Mouse (Mus musculus): ENCODE data around the gene Edn1.

Edn1 gene

GRCm38 (mm10) chr13:42301161-42301721 is at the start of gene Edn1:
TSS of gene Edn1 (plus strand) at chr13:42301476.
- DNase-seq (ENCODE audit: low spot score): peak; percentile 47

GRCm38 (mm10) chr13:42253821-42254220 is 47.5 kb upstream of the Edn1 start:
- DNase-seq (ENCODE audit: low spot score): no peak

- DNase-seq (ENCODE audit: low spot score): no peak
Observed at GRCm38 (mm10) chr13:42255105-42255504, 46.2 kb upstream of the Edn1 start.

DNA sequence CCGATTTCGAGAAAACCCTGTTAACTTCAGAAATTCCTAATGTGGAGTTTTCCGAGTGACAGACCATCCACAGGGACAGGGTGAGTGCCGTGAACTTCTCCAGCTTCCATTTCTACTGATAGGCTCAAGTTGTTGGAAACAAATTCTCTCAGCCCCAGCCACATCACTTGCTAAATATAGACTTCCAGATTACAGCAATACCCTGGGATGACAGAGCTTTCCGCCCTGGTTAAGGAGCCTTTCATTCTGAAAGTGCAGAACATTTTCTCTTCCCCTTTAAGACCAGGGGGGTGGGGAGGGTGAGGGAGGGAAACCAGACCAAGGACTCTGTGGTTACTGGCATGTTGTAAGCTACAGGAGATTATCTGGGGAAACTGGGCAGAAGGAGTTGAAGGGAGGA is 42.9 kb upstream of the Edn1 start:
- DNase-seq (ENCODE audit: low spot score): no peak

DNA sequence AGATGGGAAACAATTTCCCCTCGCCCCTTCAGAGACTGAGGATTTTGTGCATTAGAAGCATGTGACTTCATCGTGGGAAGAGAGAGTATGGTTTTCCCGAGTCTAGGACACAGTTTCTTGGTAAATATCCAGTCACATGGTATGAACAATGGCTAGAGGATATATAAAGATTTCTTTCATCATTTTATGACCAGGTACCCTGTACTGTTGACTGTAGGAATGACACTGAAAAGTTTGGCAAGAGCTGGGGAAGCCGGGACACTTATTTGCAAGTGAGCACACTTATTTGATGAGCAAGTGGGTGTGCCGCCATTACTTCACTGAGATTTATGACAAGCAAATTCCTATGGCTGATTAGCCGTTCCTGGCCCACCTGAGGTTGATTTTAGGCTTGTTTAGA is 40.6 kb upstream of the Edn1 start:
- DNase-seq (ENCODE audit: low spot score): no peak

- DNase-seq (ENCODE audit: low spot score): no peak
Observed at GRCm38 (mm10) chr13:42270051-42270450, 31.2 kb upstream of the Edn1 start.

DNA sequence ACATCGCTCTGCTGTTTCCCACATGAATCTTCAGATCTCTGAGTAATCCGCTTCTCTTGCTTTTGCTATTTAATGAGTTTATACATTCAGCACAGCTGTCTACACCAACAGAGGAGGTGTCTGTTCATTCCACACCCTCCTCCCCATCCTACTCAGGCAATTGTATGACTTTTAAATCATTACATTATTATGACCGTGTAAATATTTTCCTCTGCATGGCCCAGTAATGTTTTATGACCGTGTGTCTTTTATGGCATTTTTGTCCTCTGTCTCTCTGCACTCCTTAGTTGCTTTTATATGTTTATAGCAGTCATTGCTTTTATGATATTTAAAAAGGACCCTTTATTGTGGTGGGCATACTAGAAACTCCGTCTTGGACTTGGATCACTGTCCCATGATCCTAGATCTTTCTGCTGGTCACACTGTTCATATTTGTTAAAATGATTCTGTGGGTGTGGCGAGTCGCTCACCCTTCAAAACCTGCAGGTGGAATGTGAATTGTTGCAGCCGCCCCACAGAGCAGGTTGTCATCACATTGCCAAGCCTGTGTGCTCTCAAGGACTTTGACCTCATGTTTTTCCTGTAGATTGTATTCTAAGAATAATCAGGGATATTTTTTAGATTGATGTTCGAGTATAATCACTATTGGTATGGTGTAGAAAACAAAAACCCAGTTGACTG is 24.4 kb upstream of the Edn1 start:
- DNase-seq (ENCODE audit: low spot score): no peak

DNA sequence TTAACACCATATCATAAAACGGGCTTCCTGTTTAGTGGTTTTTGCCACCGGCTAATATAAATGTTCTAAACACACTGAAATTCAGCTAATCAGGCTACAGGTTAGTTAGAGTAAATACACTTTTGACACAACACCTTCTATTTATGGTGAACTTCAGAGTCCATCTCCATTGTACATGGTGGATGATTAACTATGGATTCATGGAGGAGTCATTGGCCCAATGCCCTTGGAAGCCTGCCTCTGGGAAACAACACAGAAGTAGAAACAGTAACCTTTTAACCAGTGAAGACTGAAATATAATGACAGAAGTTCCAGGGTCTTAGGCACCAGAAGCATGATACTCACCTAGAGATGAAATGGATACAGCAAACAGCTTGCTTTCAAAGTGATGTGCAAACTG is 23.5 kb upstream of the Edn1 start:
- DNase-seq (ENCODE audit: low spot score): no peak

DNA sequence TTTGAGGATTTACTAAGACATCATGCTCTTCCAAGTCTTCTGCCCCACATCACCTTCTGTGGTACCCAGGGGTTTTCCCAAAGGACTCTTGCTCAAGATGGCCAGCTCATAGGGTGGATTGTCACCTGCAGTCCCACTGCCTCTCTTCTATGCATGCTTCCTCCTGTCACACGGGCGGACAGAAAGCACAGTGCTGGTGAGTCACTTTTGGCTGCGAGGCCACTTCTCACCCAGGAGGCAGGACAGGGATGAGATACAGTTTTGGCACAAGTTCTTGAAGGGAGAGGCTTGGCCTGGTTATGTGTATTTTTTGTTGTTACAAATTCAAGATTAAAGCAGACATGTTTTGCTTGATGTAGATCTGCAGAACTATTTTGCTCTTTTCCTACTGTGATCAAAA is 15.4 kb upstream of the Edn1 start:
- DNase-seq (ENCODE audit: low spot score): peak; percentile 22

DNA sequence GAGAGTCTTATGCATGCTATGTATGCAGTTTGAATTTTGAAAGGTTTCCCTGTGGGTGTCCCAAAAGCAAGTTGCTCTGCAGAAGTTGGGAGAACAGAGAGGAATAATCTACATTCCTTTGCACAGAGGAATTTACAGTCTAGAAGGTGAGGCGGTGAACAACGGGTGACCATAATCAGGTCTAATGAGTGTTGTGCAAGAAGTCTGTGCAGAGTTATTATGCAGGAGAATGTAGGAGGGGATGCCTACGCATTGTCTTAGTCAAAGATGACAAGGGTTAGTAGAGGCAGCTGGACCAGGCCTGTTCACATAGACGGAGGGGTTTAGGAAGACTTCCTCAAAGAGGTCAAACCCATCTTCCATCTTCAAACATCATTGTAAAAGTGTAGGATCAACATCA is 14.5 kb upstream of the Edn1 start:
- DNase-seq (ENCODE audit: low spot score): no peak

DNA sequence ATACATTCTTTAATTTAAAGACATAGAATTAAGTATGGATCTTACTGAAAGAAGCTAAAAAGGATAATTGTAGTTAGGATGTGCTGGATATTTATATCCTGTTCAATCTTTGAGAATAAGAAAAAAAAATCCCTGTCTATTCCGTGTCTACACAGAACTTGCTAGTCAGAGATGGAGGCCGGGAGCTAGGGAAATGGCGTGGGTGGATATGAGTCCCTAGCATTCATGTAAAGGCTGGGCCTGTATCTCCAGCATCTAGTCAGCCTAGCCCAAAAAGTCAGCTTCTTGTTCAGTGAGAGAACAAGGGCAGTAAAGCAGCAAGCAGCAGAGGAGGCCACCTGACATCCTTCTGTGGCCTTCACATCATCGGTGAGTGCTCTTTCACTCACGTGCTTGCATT is 8.7 kb upstream of the Edn1 start:
- no peak for DNase-seq (ENCODE audit: low spot score)

DNA sequence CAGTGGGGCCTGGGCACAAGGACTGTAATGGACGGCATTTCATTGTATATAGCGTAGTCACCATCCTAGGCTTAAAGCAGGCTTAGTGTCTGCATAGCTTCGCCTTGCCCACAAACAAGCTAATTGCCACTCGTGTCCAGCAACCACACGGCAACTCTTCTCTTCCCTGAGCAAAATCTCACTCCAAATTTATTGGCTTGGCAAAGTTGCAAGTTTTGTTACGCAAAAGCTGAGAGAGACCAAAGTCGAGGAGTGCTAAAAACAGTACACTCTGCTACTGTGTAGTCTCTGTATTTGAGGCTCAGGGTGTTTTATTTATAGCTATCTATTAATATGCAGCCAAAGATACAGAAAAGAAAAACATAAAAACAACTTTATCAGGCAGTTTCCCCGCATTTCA is 3.0 kb upstream of the Edn1 start:
- DNase-seq (ENCODE audit: low spot score): no peak

DNA sequence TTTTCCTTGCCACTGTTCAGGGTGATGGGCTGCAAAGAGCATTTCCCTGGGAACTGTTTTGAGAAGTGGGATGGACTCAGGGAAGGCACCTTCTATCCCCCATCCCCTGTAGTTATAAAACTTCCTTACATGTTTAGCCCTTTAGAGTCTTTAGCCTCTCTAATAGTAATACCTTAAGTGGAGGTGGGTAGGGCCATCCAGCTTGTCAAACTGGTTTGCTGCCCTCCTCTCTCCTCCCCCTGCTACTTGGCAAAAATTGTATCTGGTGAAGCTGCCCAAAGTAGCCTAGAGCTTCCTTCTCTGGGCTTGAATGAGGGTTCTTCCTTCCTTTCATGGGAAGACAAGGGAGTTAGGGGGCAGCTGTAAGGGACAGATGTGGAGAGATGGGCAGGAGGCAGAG is 2.5 kb upstream of the Edn1 start:
- DNase-seq (ENCODE audit: low spot score): peak; percentile 62

DNA sequence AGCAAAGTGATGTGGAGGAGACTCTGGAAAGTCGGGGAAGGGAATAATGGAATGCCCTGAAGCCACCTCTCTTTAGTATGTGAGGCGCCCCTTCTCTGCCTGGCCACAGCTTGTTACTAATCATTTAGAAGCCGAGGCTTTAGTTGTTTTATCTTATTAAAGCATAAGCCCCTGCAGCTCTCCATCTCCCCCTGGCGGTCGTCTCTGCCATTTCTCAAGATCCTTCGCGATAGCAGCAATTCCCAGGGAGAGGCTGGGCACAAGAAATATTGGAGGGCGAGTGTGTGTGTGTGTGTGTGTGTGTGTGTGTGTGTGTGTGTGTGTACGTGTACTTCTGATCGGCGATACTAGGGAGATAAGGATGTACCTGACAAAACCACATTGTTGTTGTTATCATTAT is 709 bp upstream of the Edn1 start:
- peak; percentile 89 for DNase-seq (ENCODE audit: low spot score)

DNA sequence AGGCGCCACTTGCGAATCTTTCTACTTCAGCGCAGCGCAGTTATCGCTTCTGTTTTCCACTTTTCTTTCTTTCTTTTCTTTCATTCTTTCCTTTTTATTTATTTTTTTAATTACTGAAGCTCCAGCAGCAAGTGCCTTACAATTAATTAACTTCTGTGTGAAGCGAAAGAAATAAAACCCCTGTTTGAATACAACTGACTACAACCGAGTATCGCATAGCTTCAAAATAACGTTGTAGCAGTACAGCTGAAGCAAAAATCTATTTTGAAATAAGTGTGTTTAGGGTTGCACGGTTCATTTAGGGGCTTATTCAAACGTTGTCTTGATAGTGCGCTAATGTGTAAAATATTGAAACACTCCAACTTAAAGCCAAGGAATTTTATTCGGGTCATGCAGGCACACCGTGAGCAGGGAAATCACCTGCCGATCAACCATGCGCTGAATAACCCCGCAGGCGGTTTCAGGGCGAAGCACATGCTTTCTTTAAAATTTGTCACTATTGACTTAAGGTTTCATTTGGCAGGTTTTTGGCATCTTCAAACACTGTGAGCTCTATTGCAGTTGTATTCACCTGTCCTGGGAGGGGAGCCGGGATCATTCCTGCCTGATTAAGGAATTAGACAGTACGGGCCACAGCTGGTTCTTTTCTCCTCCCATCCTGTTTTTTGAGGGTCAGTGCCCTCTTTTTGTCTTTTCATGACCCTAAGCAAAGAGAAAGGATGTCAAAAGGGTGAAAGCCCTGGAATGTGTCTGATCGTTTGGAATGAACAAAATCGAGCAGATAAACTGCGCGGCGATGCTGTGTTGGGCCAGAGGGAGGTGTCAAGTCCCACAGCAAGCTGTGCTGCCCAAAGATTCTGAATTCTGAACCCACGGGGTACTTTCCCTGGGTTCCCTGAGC is 935 bp downstream of the Edn1 start:
- DNase-seq (ENCODE audit: low spot score): peak; percentile 20

DNA sequence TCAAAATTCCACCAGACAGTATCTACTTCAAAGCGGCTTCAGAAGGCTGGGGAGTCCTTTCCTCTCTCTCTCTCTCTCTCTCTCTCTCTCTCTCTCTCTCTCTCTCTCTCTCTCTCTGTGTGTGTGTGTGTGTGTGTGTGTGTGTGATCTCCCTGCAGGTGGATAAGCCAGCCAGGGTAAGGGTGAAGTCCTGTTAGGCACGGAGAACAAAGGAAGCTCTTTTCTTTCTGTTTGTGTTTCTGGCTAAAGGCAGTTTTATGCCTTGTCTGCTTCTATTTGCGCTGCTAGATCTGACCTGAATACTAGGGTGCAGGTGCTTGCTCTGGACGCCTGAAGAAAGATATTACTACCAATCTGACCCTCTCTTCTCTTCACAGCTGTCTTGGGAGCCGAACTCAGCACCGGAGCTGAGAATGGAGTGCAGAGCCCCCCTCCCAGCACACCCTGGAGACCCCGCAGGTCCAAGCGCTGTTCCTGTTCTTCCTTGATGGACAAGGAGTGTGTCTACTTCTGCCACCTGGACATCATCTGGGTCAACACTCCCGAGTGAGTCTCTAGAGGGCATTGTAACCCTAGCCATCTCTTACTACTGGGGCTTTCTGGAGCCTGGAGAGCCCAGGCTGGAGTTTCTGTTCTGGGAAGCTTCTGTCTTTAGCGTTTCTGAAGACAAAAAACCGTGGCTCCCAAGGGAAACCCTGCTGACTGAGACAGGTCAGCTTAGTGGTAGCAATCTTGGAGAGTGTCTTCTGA is 2.1 kb downstream of the Edn1 start:
- peak; percentile 22 for DNase-seq (ENCODE audit: low spot score)

DNA sequence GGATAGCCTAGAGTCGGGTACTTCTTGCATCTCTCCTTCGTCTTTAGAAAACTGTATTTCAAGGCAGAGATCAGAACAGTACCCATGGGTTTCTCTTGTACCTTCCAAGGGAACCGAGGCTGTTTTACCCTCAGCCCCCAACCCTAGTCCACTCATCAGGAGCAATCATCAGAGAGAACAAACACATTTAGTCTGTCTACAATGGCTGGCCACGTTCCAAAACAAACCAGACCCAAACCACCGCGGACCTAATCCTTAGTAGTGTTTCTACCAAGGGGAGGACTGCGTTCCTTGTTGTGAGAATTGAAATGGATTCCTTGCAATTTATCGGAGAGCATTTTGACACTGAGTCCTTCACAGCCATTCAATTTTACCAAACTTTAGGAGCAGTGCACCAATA is 2.9 kb downstream of the Edn1 start:
- DNase-seq (ENCODE audit: low spot score): no peak

- no peak for DNase-seq (ENCODE audit: low spot score)
Observed at GRCm38 (mm10) chr13:42306870-42307800, 5.9 kb downstream of the Edn1 start.

GRCm38 (mm10) chr13:42308368-42309103 is 7.3 kb downstream of the Edn1 start:
- DNase-seq (ENCODE audit: low spot score): peak; percentile 23

GRCm38 (mm10) chr13:42309804-42310203 is 8.5 kb downstream of the Edn1 start:
- no peak for DNase-seq (ENCODE audit: low spot score)

GRCm38 (mm10) chr13:42315628-42316027 is 14.4 kb downstream of the Edn1 start:
- no peak for DNase-seq (ENCODE audit: low spot score)

Data from urinary bladder, postnatal 14 days (tissue).